Mouse (Mus musculus): ENCODE measurements around the gene Gstp1.
"Not testable (repeated sequence)": the region's sequence is repeated elsewhere in the genome, so short reads cannot be mapped to it uniquely, and the experiment has no call there.

The Gstp1 gene

DNA sequence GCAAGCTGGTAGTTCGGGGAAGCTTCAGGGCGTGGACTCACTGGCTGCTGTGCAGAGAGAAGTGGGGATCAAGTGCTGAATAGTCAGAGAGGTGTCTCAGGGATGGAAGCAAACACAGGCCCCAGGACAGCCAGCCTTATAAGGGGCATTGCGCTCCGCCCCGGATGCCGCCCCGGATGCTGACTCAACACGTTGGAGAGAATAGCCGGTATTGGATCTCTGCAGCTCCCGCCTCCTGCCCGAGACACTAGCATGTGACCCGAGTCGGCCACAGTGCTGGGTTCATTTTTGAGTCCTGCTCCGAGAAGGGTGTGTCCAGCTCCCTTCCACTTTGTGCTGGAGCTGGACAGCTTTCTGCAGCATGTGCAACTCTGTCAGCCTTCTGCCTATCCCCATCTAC is 4.3 kb upstream of the Gstp1 start:
- no peak for ATAC-seq (ENCODE audit: insufficient number of reproducible peaks, low FRiP score, low TSS enrichment)

- ATAC-seq (ENCODE audit: insufficient number of reproducible peaks, low FRiP score, low TSS enrichment) = not testable (repeated sequence)
These were observed 3.7 kb upstream of the Gstp1 start for GRCm38 (mm10) chr19:4041500-4041899.

DNA sequence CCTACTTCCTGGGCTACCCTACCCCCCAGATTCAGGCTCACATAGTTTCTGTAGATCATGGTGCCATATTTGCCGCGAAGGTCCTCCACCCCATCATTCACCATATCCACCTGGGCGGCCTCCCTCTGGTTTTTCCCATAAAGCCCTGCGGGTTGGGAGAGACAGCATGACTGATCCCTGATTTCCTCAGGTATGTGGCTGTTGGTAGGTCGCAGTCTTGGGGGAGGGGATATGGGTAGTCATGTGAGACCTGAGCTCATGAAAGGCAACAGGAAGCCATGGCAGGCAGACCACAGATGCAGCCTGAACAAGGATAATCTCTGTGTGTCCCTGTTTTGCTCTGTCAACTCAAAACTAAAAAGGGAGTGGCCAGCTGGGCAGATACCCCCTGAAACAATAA is 3.2 kb upstream of the Gstp1 start:
- ATAC-seq (ENCODE audit: insufficient number of reproducible peaks, low FRiP score, low TSS enrichment) = not testable (repeated sequence)

- not testable (repeated sequence) for ATAC-seq (ENCODE audit: insufficient number of reproducible peaks, low FRiP score, low TSS enrichment)
These were observed 514 bp downstream of the Gstp1 start for GRCm38 (mm10) chr19:4037154-4037787.

DNA sequence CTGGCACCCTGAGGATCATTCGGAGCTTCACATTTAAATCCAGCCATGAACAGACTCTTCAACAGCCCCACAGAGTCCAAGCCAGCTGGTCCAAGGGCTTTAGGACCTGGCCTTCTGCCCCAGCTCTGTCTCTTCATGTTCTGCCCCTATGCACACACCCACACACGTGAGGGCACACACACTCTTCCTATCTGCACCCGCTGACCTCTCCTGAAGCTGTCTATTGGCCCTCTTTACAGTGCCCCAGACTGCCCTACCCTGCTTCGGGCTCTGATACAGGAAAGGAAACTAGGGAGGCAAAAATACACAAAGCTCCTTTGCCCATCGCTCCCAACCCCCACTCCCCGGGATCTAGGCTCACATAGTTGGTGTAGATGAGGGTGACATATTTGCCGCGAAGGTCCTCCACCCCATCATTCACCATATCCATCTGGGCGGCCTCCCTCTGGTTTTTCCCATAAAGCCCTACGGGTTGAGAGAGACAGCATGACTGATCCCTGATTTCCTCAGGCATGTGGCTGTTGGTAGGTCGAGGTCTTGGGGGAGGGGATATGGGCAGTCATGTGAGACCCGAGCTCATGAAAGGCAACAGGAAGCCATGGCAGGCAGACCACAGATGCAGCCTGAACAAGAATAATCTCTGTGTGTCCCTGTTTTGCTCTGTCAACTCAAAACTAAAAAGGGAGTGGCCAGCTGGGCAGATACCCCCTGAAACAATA is 1.3 kb downstream of the Gstp1 start:
- ATAC-seq (ENCODE audit: insufficient number of reproducible peaks, low FRiP score, low TSS enrichment) = no peak

GRCm38 (mm10) chr19:4033742-4034141 is 4.0 kb downstream of the Gstp1 start:
- ATAC-seq (ENCODE audit: insufficient number of reproducible peaks, low FRiP score, low TSS enrichment) = no peak

GRCm38 (mm10) chr19:4033298-4033697 is 4.5 kb downstream of the Gstp1 start:
- ATAC-seq (ENCODE audit: insufficient number of reproducible peaks, low FRiP score, low TSS enrichment) = no peak

DNA sequence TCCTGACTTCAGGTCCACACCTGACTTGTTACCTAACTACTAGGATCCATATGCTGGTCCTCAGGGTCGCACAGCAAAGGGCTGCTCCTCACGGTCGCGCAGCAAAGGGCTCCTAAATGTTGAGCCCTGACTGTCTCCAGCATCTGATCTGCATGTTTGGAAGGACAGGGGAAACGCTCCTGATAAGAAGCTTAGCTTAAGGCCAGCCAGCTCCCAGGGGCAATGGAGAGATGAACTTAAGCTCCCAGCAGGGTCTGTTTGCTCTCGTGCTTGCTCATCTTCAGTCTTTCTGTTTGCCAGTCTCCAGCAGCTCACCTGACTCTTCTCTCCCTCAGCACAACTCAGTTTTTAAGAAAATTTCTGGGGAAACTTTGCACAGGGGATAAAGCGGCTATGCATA is 5.1 kb downstream of the Gstp1 start:
- no peak for ATAC-seq (ENCODE audit: insufficient number of reproducible peaks, low FRiP score, low TSS enrichment)

DNA sequence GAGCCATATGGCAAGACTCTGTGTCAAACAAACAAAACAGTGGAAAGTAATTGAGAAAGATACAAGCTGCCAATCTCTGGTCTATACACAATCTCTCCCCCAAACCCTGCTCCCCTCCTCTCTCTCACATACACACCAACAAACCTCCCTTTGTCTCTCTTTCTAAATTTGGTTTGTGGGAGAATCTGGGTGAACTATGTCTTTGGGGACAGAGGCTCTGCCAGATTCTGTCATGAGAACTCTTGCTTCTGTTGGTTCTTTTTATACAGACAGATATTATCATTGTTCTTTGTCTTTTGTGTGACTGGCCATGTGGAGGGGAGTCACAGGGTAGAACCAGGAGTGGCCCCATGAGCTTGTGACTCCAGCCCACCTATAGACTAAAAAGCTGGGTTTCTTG is 10.2 kb downstream of the Gstp1 start:
- no peak for ATAC-seq (ENCODE audit: insufficient number of reproducible peaks, low FRiP score, low TSS enrichment)

GRCm38 (mm10) chr19:4023185-4023584 is 14.6 kb downstream of the Gstp1 start:
- no peak for ATAC-seq (ENCODE audit: insufficient number of reproducible peaks, low FRiP score, low TSS enrichment)

- peak; percentile 83; the same call in 1 of the 2 replicates for ATAC-seq (ENCODE audit: insufficient number of reproducible peaks, low FRiP score, low TSS enrichment)
These were observed 18.8 kb downstream of the Gstp1 start for GRCm38 (mm10) chr19:4018743-4019583.

DNA sequence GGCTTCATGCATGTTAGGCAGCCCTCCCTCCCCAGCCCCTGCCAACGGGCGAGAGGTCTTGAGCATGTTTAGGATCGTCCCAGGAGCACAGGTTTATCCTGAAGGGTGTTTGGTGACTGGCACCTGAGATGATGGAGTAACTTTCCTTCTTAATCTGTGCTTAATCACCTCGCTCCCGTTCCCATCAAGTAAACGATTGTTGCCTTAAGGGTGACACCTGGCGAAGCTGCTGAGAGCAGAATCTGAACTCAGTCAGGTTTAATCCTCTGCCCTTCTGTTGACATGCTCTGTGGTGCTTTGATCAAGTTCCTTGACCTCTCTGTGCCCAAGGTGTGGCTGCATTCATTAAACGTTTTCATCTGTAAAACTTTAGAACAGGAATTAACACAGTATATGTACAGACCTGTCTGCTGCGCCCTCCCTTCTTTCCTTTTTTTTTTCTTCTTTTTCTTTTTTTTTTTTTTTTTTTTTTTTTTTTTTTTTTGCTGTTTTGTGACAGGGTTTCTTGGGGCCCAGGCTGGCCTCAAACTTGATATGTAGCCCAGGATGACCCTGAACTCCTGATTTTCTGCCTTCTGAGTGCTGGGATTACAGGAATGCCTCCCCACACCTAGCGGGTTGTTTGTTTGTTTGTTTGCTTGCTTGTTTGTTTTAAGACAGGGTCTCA is 19.7 kb downstream of the Gstp1 start:
- no peak for ATAC-seq (ENCODE audit: insufficient number of reproducible peaks, low FRiP score, low TSS enrichment)

- ATAC-seq (ENCODE audit: insufficient number of reproducible peaks, low FRiP score, low TSS enrichment) = no peak
These were observed 22.1 kb downstream of the Gstp1 start for GRCm38 (mm10) chr19:4015635-4016034.

DNA sequence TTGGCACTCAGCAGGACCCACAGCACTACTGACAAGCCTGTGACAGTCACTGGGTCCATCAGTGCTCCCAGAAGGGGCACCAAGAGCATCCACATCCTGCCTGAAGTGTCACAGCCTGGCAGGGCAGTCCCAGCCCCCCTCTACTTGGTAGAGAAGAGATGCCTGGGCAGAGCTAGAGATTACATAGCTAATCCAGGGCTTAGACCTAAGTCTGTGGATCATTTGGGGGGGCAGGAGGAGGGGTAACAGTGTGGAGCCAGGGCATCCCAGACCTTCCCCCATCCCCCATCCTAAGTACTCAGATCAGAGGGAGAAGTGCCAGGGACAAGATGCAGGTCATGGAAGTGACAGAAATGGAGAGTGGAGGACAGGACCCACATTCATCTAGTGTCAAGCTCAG is 23.0 kb downstream of the Gstp1 start:
- ATAC-seq (ENCODE audit: insufficient number of reproducible peaks, low FRiP score, low TSS enrichment) = no peak

- 0 out of 2 replicates have a peak, but pooled peaks have one; percentile 7 for ATAC-seq (ENCODE audit: insufficient number of reproducible peaks, low FRiP score, low TSS enrichment)
These were observed 24.7 kb downstream of the Gstp1 start for GRCm38 (mm10) chr19:4013066-4013465.

- peak; percentile 97 for ATAC-seq (ENCODE audit: insufficient number of reproducible peaks, low FRiP score, low TSS enrichment)
These were observed 25.3 kb downstream of the Gstp1 start, which contains the start of gene Ndufv1 for GRCm38 (mm10) chr19:4012432-4013022. Gene Ndufv1, minus strand, starts transcription at chr19:4012806.

GRCm38 (mm10) chr19:4011086-4011485 is 26.7 kb downstream of the Gstp1 start:
- ATAC-seq (ENCODE audit: insufficient number of reproducible peaks, low FRiP score, low TSS enrichment) = no peak

DNA sequence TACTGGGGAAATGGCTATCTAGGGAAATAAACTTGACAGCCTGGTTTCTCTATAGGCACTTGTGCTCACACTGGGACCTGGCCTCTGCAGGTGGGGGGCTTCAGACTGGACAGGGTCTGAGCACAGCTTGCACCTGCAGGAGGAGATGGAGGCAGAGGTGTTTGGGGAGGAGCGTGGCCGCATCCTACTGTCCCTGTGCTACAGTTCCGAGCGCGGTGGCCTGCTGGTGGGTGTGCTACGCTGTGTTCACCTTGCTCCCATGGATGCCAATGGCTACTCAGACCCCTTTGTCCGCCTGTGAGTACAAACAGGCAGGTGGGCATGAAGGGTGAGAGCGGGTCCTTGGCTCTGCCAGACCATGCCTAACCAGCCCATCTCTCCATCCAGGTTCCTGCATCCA is 31.8 kb downstream of the Gstp1 start:
- ATAC-seq (ENCODE audit: insufficient number of reproducible peaks, low FRiP score, low TSS enrichment) = no peak

DNA sequence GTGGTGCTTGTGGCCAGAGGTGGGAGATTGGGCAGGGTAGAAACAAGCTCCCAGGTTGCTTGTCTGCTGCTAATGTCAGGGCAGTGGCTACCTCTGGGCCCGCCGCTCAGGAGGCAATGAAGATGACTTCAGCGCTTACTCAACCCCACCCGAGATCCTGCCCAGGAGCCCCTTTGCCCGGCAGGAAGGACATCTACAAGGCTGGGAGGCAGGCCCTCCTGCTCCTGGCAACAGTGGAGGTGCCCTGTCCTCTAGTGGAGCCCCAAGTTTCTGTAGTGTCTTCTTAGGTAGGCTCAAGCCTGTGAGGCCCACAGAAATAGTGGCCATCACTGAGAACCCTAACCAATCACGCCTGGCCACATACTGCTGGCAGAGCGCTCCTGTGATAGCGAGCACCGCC is 32.7 kb downstream of the Gstp1 start:
- no peak for ATAC-seq (ENCODE audit: insufficient number of reproducible peaks, low FRiP score, low TSS enrichment)

DNA sequence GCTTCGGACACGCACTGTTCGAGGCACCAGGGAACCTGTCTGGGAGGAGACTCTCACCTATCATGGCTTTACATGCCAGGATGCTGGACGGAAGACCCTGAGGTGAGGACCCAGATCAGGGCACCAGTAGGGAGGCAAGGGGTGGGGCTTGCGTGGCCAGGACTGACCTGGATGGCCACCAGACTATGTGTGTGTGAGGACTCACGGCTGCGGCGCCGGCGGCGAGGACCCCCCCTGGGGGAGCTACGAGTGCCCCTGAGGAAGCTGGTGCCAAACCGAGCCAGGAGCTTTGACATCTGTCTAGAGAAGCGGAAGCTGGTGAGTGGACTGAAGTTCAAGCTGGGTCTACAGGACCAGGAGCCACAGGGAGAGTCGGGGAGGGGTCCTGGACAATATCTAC is 33.5 kb downstream of the Gstp1 start:
- ATAC-seq (ENCODE audit: insufficient number of reproducible peaks, low FRiP score, low TSS enrichment) = no peak

All from cerebellum, adult (tissue).